Mouse (Mus musculus) ES-E14 (cell line): Measurements from ENCODE around the gene Enah. TPM values are rescaled to one million over a fixed set of nuclear protein-coding genes. Genes with fewer than 3 reads are reported as not detected.

Source experiments
- DNase-seq: peaks from one replicate; pipeline ENCODE4 v3.0.0-alpha.2; 2013; ENCODE audit warnings: low read depth, low spot score
- H3K27ac ChIP-seq: 2 replicates; pipeline ENCODE4 v1.5.1; 2012; ENCODE audit warnings: low read depth, mild to moderate bottlenecking, low read length, moderate library complexity, mixed read lengths; ENCODE audit not compliant: poor library complexity, insufficient read depth, severe bottlenecking
- H3K36me3 ChIP-seq: 2 replicates; pipeline ENCODE4 v1.6.1; 2012; ENCODE audit warnings: mild to moderate bottlenecking, low read length, moderate library complexity, mixed read lengths; ENCODE audit not compliant: control insufficient read depth, poor library complexity, insufficient read depth, severe bottlenecking
- H3K4me1 ChIP-seq, 2 experiments: fragments of 150-350 bp in 1 of 2; sonication (generic) in 1 of 2; 2 replicates each; pipeline ENCODE4 v1.6.1; 2012; ENCODE audit warnings: low read length in 2 of 2, mild to moderate bottlenecking in 1 of 2, mixed read lengths in 1 of 2; ENCODE audit not compliant: control insufficient read depth in 2 of 2, insufficient read depth in 2 of 2, poor library complexity in 1 of 2
- H3K4me3 ChIP-seq, 2 experiments: fragments of 150-350 bp in 1 of 2; sonication (generic) in 1 of 2; 2 replicates each; pipeline ENCODE4 v1.5.1; 2012; ENCODE audit warnings: low read length in 2 of 2, low read depth in 1 of 2, mild to moderate bottlenecking in 1 of 2, mixed read lengths in 1 of 2; ENCODE audit not compliant: insufficient read depth in 1 of 2, poor library complexity in 1 of 2, severe bottlenecking in 1 of 2
- H3K9ac ChIP-seq: 2 replicates; pipeline ENCODE4 v1.6.1; 2012; ENCODE audit warnings: low read depth, mild to moderate bottlenecking, low read length, mixed read lengths; ENCODE audit not compliant: poor library complexity, insufficient read depth, severe bottlenecking
- H3K9me3 ChIP-seq: fragments of 150-350 bp; sonication (generic); 2 replicates; pipeline ENCODE4 v1.6.1; 2012; ENCODE audit warnings: low read depth, mild to moderate bottlenecking, low read length; ENCODE audit not compliant: control insufficient read depth, insufficient read depth
- CHD2 ChIP-seq: IDR thresholded peaks from 2 replicates; pipeline ENCODE4 v1.6.1; 2014; ENCODE audit warnings: mild to moderate bottlenecking, low read depth, low read length, inconsistent platforms
- HCFC1 ChIP-seq: IDR thresholded peaks from 2 replicates; pipeline ENCODE4 v1.6.1; 2012; ENCODE audit warnings: low read length, inconsistent platforms, borderline replicate concordance; ENCODE audit not compliant: insufficient read depth
- MAFK ChIP-seq: IDR thresholded peaks from 2 replicates; pipeline ENCODE4 v1.6.1; 2014; ENCODE audit warnings: mild to moderate bottlenecking, low read depth, low read length, inconsistent platforms; ENCODE audit not compliant: insufficient read depth
- ZC3H11A ChIP-seq: IDR thresholded peaks from 2 replicates; pipeline ENCODE4 v1.6.1; 2012; ENCODE audit warnings: low read depth, mild to moderate bottlenecking, inconsistent platforms, low read length, borderline replicate concordance
- ZNF384 ChIP-seq: IDR thresholded peaks from 2 replicates; pipeline ENCODE4 v1.6.1; 2012; ENCODE audit warnings: low read depth, low read length, inconsistent platforms
- in situ Hi-C, 2 experiments: fragments of 600-800 bp; cut with MboI; formaldehyde crosslinking; loops; one replicate each; pipeline ENCODE4 v1.15.1; 2025; ENCODE audit warnings: low sequenced_read_pairs in 2 of 2, inconsistent platforms in 1 of 2; ENCODE audit not compliant: unreplicated experiment in 2 of 2
- total RNA-seq: library from RNA; depleted of rRNA; stranded (reverse); fragments of 300-350 nt; gene quantifications from 2 replicates; pipeline ENCODE4 v1.2.3, GENCODE M21; 2012

The Enah gene
- total RNA-seq, 1 experiment: 331 TPM

DNA sequence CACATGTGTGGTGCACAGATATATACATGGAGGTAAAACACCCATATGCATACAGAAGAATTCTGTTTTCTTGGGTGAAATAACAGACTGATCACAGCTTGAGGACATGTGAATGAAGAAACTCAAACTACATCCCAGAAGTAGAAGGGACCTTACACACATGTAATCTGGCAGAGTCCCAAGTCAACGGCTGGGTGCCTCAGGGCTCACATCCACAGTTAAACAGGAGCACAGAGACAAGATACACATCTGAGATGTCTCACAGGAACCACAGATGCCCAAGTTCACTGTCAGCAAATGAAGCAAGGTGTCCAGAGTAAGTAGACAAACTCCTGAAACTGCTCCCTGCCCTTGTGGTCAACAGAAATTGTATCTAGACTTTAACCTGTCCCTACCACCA lies 120.8 kb downstream of the Enah start:
- no peak overlapping the region for H3K4me3 ChIP-seq
- H3K36me3 ChIP-seq: peaks cover 12% of the 10 kb centered on the region
- no peaks in the 10 kb centered on the region for H3K9me3 ChIP-seq
- H3K27ac ChIP-seq: no peak overlapping the region
- H3K4me1 ChIP-seq: peaks cover 3 to 7% of the 10 kb centered on the region in 2 experiments; a peak in 3 of 4 replicates
- DNase-seq: no peak
- TF ChIP-seq ZC3H11A (no peak), MAFK (no peak), ZNF384 (no peak), HCFC1 (no peak), CHD2 (no peak)
- H3K9ac ChIP-seq: no peak overlapping the region
- in situ Hi-C loops: loop anchor here (10.0 to 25.0 kb wide), 2 partner anchors 216 to 413 kb away; no protein-coding TSS in a partner anchor

GRCm38 (mm10) chr1:181896991-181897390 lies 122.8 kb downstream of the Enah start:
- peaks cover 4% of the 10 kb centered on the region; the same call in 1 of the 2 replicates for H3K36me3 ChIP-seq
- H3K9me3 ChIP-seq: no peaks in the 10 kb centered on the region
- no peak overlapping the region for H3K9ac ChIP-seq
- H3K4me3 ChIP-seq: no peak overlapping the region
- TF ChIP-seq CHD2 (no peak), MAFK (no peak)
- in situ Hi-C loops: loop anchor here (10.0 to 25.0 kb wide), 2 partner anchors 218 to 415 kb away; no protein-coding TSS in a partner anchor
- H3K27ac ChIP-seq: no peak overlapping the region
- H3K4me1 ChIP-seq: peaks cover 3 to 4% of the 10 kb centered on the region in 2 experiments; a peak in 3 of 4 replicates
- DNase-seq: no peak

- H3K9me3 ChIP-seq: no peaks in the 10 kb centered on the region
- in situ Hi-C loops: loop anchor here (5.0 to 25.0 kb wide), 3 partner anchors 221 to 419 kb away; no protein-coding TSS in a partner anchor
Observed at GRCm38 (mm10) chr1:181893721-181894120, 126.1 kb downstream of the Enah start.

DNA sequence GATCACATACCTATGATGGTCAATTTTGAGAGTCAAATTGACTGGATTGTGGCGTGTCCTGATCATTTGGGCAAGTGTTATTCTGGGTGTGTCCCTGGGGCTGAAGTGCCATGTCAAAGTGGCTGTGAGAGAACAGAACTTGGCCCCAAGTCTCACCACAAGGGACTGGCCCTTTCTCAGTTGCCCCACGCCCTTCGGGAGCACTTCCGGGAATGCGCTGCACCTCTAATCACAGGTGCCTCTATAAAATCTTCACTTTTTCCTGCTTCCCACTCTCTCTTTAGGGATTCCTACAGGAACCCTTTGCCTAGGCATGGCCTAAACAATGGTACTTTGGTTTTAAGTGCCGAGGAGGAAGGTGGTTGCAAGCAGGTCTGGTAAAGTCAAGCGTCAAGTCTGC lies 130.1 kb downstream of the Enah start:
- DNase-seq: no peak
- H3K36me3 ChIP-seq: no peaks in the 10 kb centered on the region
- no peak overlapping the region for H3K27ac ChIP-seq
- peaks cover 0 to 4% of the 10 kb centered on the region in 2 experiments; a peak in 1 of 4 replicates for H3K4me1 ChIP-seq
- TF ChIP-seq ZC3H11A (no peak), CHD2 (no peak), HCFC1 (no peak), ZNF384 (no peak)
- in situ Hi-C loops: loop anchor here (5.0 to 25.0 kb wide), 3 partner anchors 225 to 423 kb away; no protein-coding TSS in a partner anchor
- no peak overlapping the region for H3K4me3 ChIP-seq
- H3K9me3 ChIP-seq: no peaks in the 10 kb centered on the region
- no peak overlapping the region for H3K9ac ChIP-seq

More at GRCm38 (mm10) chr1:181893721-181894120, 126.1 kb downstream of the Enah start:
- TF ChIP-seq CHD2 (no peak), HCFC1 (no peak), ZNF384 (no peak), MAFK (no peak), ZC3H11A (no peak)
- Histone ChIP-seq H3K36me3 (peaks cover 4% of the 10 kb centered on the region; the same call in 1 of the 2 replicates), H3K27ac (no peak overlapping the region), H3K9ac (no peak overlapping the region), H3K4me3 (no peak overlapping the region), H3K4me1 (peaks cover 0 to 6% of the 10 kb centered on the region in 2 experiments; a peak in 1 of 4 replicates)
- no peak for DNase-seq

GRCm38 (mm10) chr1:181888801-181889200 lies 131.0 kb downstream of the Enah start:
- no peaks in the 10 kb centered on the region for H3K9me3 ChIP-seq
- no peak overlapping the region for H3K27ac ChIP-seq
- in situ Hi-C loops: loop anchor here (25.0 kb wide), 1 partner anchor 424 kb away; no protein-coding TSS in a partner anchor
- H3K4me3 ChIP-seq: no peak overlapping the region
- peaks cover 0 to 5% of the 10 kb centered on the region in 2 experiments; a peak in 1 of 4 replicates for H3K4me1 ChIP-seq
- DNase-seq: peak; percentile 69
- H3K36me3 ChIP-seq: no peaks in the 10 kb centered on the region
- H3K9ac ChIP-seq: no peak overlapping the region
- no peak for TF ChIP-seq MAFK
- TF ChIP-seq CHD2: no peak
- peak; percentile 99 for TF ChIP-seq ZC3H11A
- peak; percentile 71; the same call in 1 of the 2 replicates for TF ChIP-seq HCFC1
- TF ChIP-seq ZNF384: peak; percentile 66; the same call in 1 of the 2 replicates
